Mouse (Mus musculus) left cerebral cortex, adult 11 months (tissue): ENCODE data around the gene 4930544D05Rik.

Source experiments
- DNase-seq: peaks from one replicate; pipeline ENCODE4 v3.0.0; 2022; ENCODE audit warnings: low spot score

Gene 4930544D05Rik

GRCm38 (mm10) chr11:70656456-70656927 is 40.8 kb downstream of the 4930544D05Rik start:
- no peak for DNase-seq

GRCm38 (mm10) chr11:70656964-70657363 is 41.3 kb downstream of the 4930544D05Rik start, which contains the start of gene Eno3:
Gene Eno3 (plus strand): TSS chr11:70657202.
- DNase-seq, result no peak

- no peak for DNase-seq
Observed at GRCm38 (mm10) chr11:70657573-70657972, 41.9 kb downstream of the 4930544D05Rik start.

GRCm38 (mm10) chr11:70657991-70658390 is 42.3 kb downstream of the 4930544D05Rik start:
- DNase-seq, result no peak

GRCm38 (mm10) chr11:70658521-70658920 is 42.9 kb downstream of the 4930544D05Rik start:
- no peak for DNase-seq

GRCm38 (mm10) chr11:70658942-70659341 is 43.3 kb downstream of the 4930544D05Rik start:
- no peak for DNase-seq

- DNase-seq, result no peak
Observed at GRCm38 (mm10) chr11:70660571-70660970, 44.9 kb downstream of the 4930544D05Rik start.

- no peak for DNase-seq
Observed at GRCm38 (mm10) chr11:70663101-70663500, 47.5 kb downstream of the 4930544D05Rik start.

- DNase-seq, result no peak
Observed at GRCm38 (mm10) chr11:70663957-70664356, 48.3 kb downstream of the 4930544D05Rik start.

GRCm38 (mm10) chr11:70664741-70665140 is 49.1 kb downstream of the 4930544D05Rik start:
- no peak for DNase-seq
